Mouse (Mus musculus) small intestine, adult 2 months (tissue): ENCODE data around the gene Bpifa1.

Experiments
- CTCF ChIP-seq: fragments of 200-500 bp; IDR thresholded peaks from 2 replicates; pipeline ENCODE4 v1.5.1; 2012; ENCODE audit warnings: low read depth, mild to moderate bottlenecking, control low read depth, inconsistent platforms, low read length, moderate library complexity, mixed read lengths; ENCODE audit not compliant: insufficient replicate concordance, insufficient read length; ENCODE audit errors: extremely low read depth
- POLR2A ChIP-seq: fragments of 200-500 bp; IDR thresholded peaks from 2 replicates; pipeline ENCODE4 v1.6.1; 2012; ENCODE audit warnings: low read depth, mild to moderate bottlenecking, control low read depth, inconsistent platforms, low read length, moderate library complexity

DNA sequence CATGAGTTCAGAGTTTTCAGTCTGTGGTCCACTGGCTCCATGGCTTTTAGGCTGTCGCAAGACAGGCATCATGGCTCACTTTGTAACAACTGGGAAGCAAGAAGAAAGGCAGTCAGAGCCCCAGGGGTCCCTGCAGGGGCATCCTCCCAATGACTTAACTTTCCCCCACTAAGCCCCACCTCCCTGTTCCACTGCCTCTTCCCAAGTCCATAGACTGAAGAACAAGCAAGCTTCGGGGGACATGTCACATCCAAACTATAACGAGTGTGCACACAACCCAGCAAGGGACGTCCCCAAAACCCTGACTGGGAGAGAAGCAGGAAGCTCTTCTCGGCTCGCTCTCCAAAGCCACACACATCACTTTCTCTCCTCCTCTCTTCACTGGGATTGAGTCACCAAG lies 28.9 kb downstream of the Bpifa1 start:
- TF ChIP-seq CTCF (no peak), POLR2A (no peak)
